Mouse (Mus musculus) cerebellum, adult 2 months (tissue): ENCODE results near the gene Slc38a10.
A peak's percentile ranks its signal among the peaks of the same experiment; 100 is the strongest.

Experiments
- CTCF ChIP-seq: fragments of 200-500 bp; IDR thresholded peaks from 2 replicates; pipeline ENCODE4 v1.5.1; 2011; ENCODE audit warnings: low read depth, mild to moderate bottlenecking, control low read depth, low read length, moderate library complexity, borderline replicate concordance; ENCODE audit not compliant: insufficient read depth
- POLR2A ChIP-seq: fragments of 200-500 bp; IDR thresholded peaks from 2 replicates; pipeline ENCODE4 v1.6.1; 2011; ENCODE audit warnings: low read length, control low read depth, borderline replicate concordance; ENCODE audit not compliant: insufficient read depth

DNA sequence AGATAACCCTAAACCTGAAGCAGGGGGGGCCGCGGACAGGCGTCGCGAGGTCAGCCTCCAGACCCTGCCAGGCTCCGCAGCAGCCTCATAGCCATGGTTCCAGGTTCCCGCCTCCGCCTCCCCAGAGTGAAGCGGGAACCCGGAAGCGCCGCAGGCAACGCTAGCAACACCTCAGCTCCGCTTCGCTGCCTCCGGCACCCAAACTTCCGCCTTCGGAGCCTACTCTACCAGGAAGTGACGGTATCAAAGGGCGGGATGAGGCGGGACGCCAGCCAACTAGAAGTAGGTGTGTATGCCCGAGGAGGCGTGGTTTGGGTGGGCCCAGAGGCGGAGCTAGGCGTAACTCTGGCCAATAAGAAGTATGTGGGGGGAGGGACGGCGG lies at the start of gene Slc38a10:
- TF ChIP-seq CTCF (no peak), POLR2A (peak; percentile 84; the same call in 1 of the 2 replicates)
